Mouse (Mus musculus) liver, embryonic 15.5 days (tissue): ENCODE data around the gene Palmd. TPM values are rescaled to one million over a fixed set of nuclear protein-coding genes. Genes with fewer than 3 reads are reported as not detected.
A peak's percentile ranks its signal among the peaks of the same experiment; 100 is the strongest.

Source experiments
- ATAC-seq: fragments of 200-750 bp; cut with Nextera tagmentation; 2 replicates; pipeline ENCODE4 v1.8.0; 2017; ENCODE audit warnings: moderate number of reproducible peaks, mild to moderate bottlenecking, moderate library complexity; ENCODE audit not compliant: insufficient read depth
- H3K27ac ChIP-seq: fragments of 300-500 bp; sonication (generic); replicated peaks from 2 replicates; pipeline ENCODE4 v1.5.1; 2015; ENCODE audit warnings: mild to moderate bottlenecking, inconsistent platforms
- H3K27me3 ChIP-seq: fragments of 300-500 bp; sonication (generic); 2 replicates; pipeline ENCODE4 v1.6.1; 2015; ENCODE audit warnings: mild to moderate bottlenecking, inconsistent platforms
- H3K36me3 ChIP-seq: fragments of 300-500 bp; sonication (generic); replicated peaks from 2 replicates; pipeline ENCODE4 v1.6.1; 2015; ENCODE audit warnings: moderate library complexity, mild to moderate bottlenecking, inconsistent platforms
- H3K4me1 ChIP-seq: fragments of 300-500 bp; sonication (generic); replicated peaks from 2 replicates; pipeline ENCODE4 v1.6.1; 2015; ENCODE audit warnings: inconsistent platforms
- H3K4me2 ChIP-seq: fragments of 300-500 bp; sonication (generic); 2 replicates; pipeline ENCODE4 v1.6.1; 2015; ENCODE audit warnings: moderate library complexity, mild to moderate bottlenecking, inconsistent platforms
- H3K4me3 ChIP-seq: fragments of 300-500 bp; sonication (generic); replicated peaks from 2 replicates; pipeline ENCODE4 v1.5.1; 2015; ENCODE audit warnings: mild to moderate bottlenecking, inconsistent platforms
- H3K9ac ChIP-seq: fragments of 300-500 bp; sonication (generic); 2 replicates; pipeline ENCODE4 v1.6.1; 2015; ENCODE audit warnings: moderate library complexity, mild to moderate bottlenecking, inconsistent platforms
- H3K9me3 ChIP-seq: fragments of 300-500 bp; sonication (generic); replicated peaks from 2 replicates; pipeline ENCODE4 v1.6.1; 2016; ENCODE audit warnings: inconsistent platforms
- WGBS: fragments of 180-500 bp; shearing (Covaris S2); methylation state at CpG from one replicate; pipeline ENCODE4 v1.1.7; 2015; ENCODE audit warnings: mixed read lengths; ENCODE audit not compliant: insufficient replicate concordance; 5-methylcytosine and 5-hydroxymethylcytosine counted together
- polyA plus RNA-seq: library from polyadenylated mRNA; unstranded; fragments of >200 nt; fragmentation: Nextera tagmentation; extraction: Ambion mirVana; gene quantifications from 2 replicates; pipeline ENCODE4 v1.2.1, GENCODE M21; 2015

The Palmd gene
- polyA plus RNA-seq, result 3.5 and 3.8 TPM in 2 replicates

GRCm38 (mm10) chr3:116968540-116968997 is at the start of gene Palmd:
TSS of gene Palmd (minus strand) at chr3:116968987.
- Histone ChIP-seq H3K9ac (0 out of 2 replicates have a peak within 1 kb of the TSS, but pooled peaks have one; percentile 5), H3K4me1 (no peaks in the 10 kb centered on the region), H3K27me3 (no peaks in the 10 kb centered on the region), H3K27ac (0 out of 2 replicates have a peak within 1 kb of the TSS, but pooled peaks have one; percentile 14), H3K4me2 (peak within 1 kb of the TSS; percentile 49), H3K36me3 (no peaks in the 10 kb centered on the region), H3K4me3 (peak within 1 kb of the TSS; percentile 42), H3K9me3 (no peaks in the 10 kb centered on the region)
- peak; percentile 34; the same call in 1 of the 2 replicates for ATAC-seq
- WGBS, result 16% methylated on average over 17 of the region's 17 CpGs

- H3K27ac ChIP-seq, result no peak overlapping the region
- ATAC-seq, result no peak
- no peaks in the 10 kb centered on the region for H3K36me3 ChIP-seq
- H3K4me3 ChIP-seq, result no peak overlapping the region
- H3K4me2 ChIP-seq, result no peak overlapping the region
- H3K9ac ChIP-seq, result no peak overlapping the region
- H3K4me1 ChIP-seq, result no peaks in the 10 kb centered on the region
- H3K27me3 ChIP-seq, result no peaks in the 10 kb centered on the region
- no peaks in the 10 kb centered on the region for H3K9me3 ChIP-seq
- 70% methylated on average over 6 of the region's 6 CpGs for WGBS
Measured at GRCm38 (mm10) chr3:117010182-117010581, 41.4 kb upstream of the Palmd start.

- no peak overlapping the region for H3K4me2 ChIP-seq
- H3K27me3 ChIP-seq, result no peaks in the 10 kb centered on the region
- H3K4me1 ChIP-seq, result no peaks in the 10 kb centered on the region
- no peaks in the 10 kb centered on the region for H3K9me3 ChIP-seq
- no peak overlapping the region for H3K4me3 ChIP-seq
- H3K36me3 ChIP-seq, result no peaks in the 10 kb centered on the region
- WGBS, result 80% methylated on average over 6 of the region's 6 CpGs
- no peak overlapping the region for H3K9ac ChIP-seq
- no peak for ATAC-seq
- H3K27ac ChIP-seq, result no peak overlapping the region
Measured at GRCm38 (mm10) chr3:117007340-117007739, 38.6 kb upstream of the Palmd start.

GRCm38 (mm10) chr3:117006636-117007035 is 37.8 kb upstream of the Palmd start:
- no peak for ATAC-seq

GRCm38 (mm10) chr3:117003379-117003778 is 34.6 kb upstream of the Palmd start:
- Histone ChIP-seq H3K4me2 (no peak overlapping the region), H3K9me3 (no peaks in the 10 kb centered on the region), H3K4me1 (no peaks in the 10 kb centered on the region), H3K9ac (no peak overlapping the region), H3K36me3 (no peaks in the 10 kb centered on the region), H3K27me3 (no peaks in the 10 kb centered on the region), H3K4me3 (no peak overlapping the region), H3K27ac (no peak overlapping the region)
- no peak for ATAC-seq
- 56% methylated on average over 6 of the region's 6 CpGs for WGBS

More at GRCm38 (mm10) chr3:117006636-117007035, 37.8 kb upstream of the Palmd start:
- Histone ChIP-seq H3K4me3 (no peak overlapping the region), H3K9me3 (no peaks in the 10 kb centered on the region), H3K9ac (no peak overlapping the region), H3K27ac (no peak overlapping the region), H3K27me3 (no peaks in the 10 kb centered on the region), H3K4me2 (no peak overlapping the region), H3K4me1 (no peaks in the 10 kb centered on the region), H3K36me3 (no peaks in the 10 kb centered on the region)
- WGBS, result 58% methylated on average over 3 of the region's 3 CpGs

GRCm38 (mm10) chr3:117001686-117002485 is 33.1 kb upstream of the Palmd start:
- ATAC-seq, result no peak
- Histone ChIP-seq H3K36me3 (no peaks in the 10 kb centered on the region), H3K4me3 (no peak overlapping the region), H3K27me3 (no peaks in the 10 kb centered on the region), H3K4me1 (no peaks in the 10 kb centered on the region), H3K9me3 (no peaks in the 10 kb centered on the region), H3K4me2 (no peak overlapping the region), H3K27ac (no peak overlapping the region), H3K9ac (no peak overlapping the region)
- 51% methylated on average over 9 of the region's 9 CpGs for WGBS

- no peaks in the 10 kb centered on the region for H3K27me3 ChIP-seq
- H3K4me3 ChIP-seq, result no peak overlapping the region
- no peak overlapping the region for H3K4me2 ChIP-seq
- H3K9ac ChIP-seq, result no peak overlapping the region
- H3K9me3 ChIP-seq, result no peaks in the 10 kb centered on the region
- ATAC-seq, result no peak
- H3K4me1 ChIP-seq, result no peaks in the 10 kb centered on the region
- 58% methylated on average over 2 of the region's 2 CpGs for WGBS
- no peaks in the 10 kb centered on the region for H3K36me3 ChIP-seq
- H3K27ac ChIP-seq, result no peak overlapping the region
Measured at GRCm38 (mm10) chr3:116993011-116993410, 24.2 kb upstream of the Palmd start.

- no peaks in the 10 kb centered on the region for H3K4me1 ChIP-seq
- ATAC-seq, result no peak
- no peaks in the 10 kb centered on the region for H3K36me3 ChIP-seq
- H3K4me2 ChIP-seq, result no peak overlapping the region
- H3K27ac ChIP-seq, result no peak overlapping the region
- WGBS, result 47% methylated on average over 2 of the region's 2 CpGs
- no peaks in the 10 kb centered on the region for H3K9me3 ChIP-seq
- no peaks in the 10 kb centered on the region for H3K27me3 ChIP-seq
- no peak overlapping the region for H3K4me3 ChIP-seq
- H3K9ac ChIP-seq, result no peak overlapping the region
Measured at GRCm38 (mm10) chr3:116991180-116991579, 22.4 kb upstream of the Palmd start.

GRCm38 (mm10) chr3:116988221-116988620 is 19.4 kb upstream of the Palmd start:
- no peak overlapping the region for H3K4me2 ChIP-seq
- H3K36me3 ChIP-seq, result no peaks in the 10 kb centered on the region

GRCm38 (mm10) chr3:116986451-116986850 is 17.7 kb upstream of the Palmd start:
- Histone ChIP-seq H3K4me3 (no peak overlapping the region), H3K4me1 (no peaks in the 10 kb centered on the region), H3K9me3 (no peaks in the 10 kb centered on the region), H3K4me2 (no peak overlapping the region), H3K9ac (no peak overlapping the region), H3K27me3 (no peaks in the 10 kb centered on the region), H3K27ac (no peak overlapping the region), H3K36me3 (no peaks in the 10 kb centered on the region)
- 10% methylated on average over 2 of the region's 2 CpGs for WGBS
- no peak for ATAC-seq

More at GRCm38 (mm10) chr3:116988221-116988620, 19.4 kb upstream of the Palmd start:
- 54% methylated on average over 3 of the region's 3 CpGs for WGBS
- Histone ChIP-seq H3K9me3 (no peaks in the 10 kb centered on the region), H3K27me3 (no peaks in the 10 kb centered on the region), H3K27ac (no peak overlapping the region), H3K9ac (no peak overlapping the region), H3K4me1 (no peaks in the 10 kb centered on the region), H3K4me3 (no peak overlapping the region)
- ATAC-seq, result no peak

GRCm38 (mm10) chr3:116985741-116986140 is 17.0 kb upstream of the Palmd start:
- Histone ChIP-seq H3K9ac (no peak overlapping the region), H3K4me3 (no peak overlapping the region), H3K36me3 (no peaks in the 10 kb centered on the region), H3K9me3 (no peaks in the 10 kb centered on the region), H3K4me2 (no peak overlapping the region), H3K27ac (no peak overlapping the region), H3K27me3 (no peaks in the 10 kb centered on the region), H3K4me1 (no peaks in the 10 kb centered on the region)
- WGBS, result 44% methylated on average over 1 of the region's 1 CpGs
- no peak for ATAC-seq
